Mouse (Mus musculus) T-helper 2 cell (primary cell): ENCODE results near the gene Tssk4.

Experiments
- in situ Hi-C: fragments of 300-600 bp; cut with MboI, MseI; formaldehyde crosslinking; loops from one replicate; pipeline ENCODE4 v1.15.1; 2025; ENCODE audit warnings: high pct_unique_total_duplicates

The Tssk4 gene

DNA sequence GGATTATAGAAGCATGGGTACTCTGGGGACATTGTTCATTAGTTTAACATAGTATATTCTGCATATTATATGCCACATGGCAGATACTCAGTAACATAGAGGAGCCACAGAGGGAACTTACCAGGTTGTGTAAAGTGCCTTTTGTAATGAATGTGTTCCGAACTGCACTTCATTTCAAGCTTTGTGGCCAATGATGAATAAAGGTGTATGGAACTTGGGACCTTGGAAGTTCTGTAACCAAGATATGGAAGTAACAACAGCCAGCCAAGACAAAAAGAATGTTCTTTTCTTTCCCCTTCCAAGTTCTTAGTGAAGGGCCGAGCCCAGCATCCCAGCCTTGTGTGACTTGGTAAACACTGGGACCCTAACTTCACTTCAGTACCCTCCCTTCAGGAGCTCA is at the start of gene Tssk4:
TSS of gene Tssk4 (plus strand) at position 301 of the 400 bp plus-strand sequence.
- in situ Hi-C loops = no loop called here

- in situ Hi-C loops = loop anchor here (5.0 kb wide), 1 partner anchor 34 kb away; the partner anchor contains the start of genes Gm49378 and Ipo4
Observed at GRCm38 (mm10) chr14:55603271-55603632, 46.7 kb upstream of the Tssk4 start, which contains the start of gene Irf9. Gene Irf9, plus strand, starts transcription at chr14:55603571.

DNA sequence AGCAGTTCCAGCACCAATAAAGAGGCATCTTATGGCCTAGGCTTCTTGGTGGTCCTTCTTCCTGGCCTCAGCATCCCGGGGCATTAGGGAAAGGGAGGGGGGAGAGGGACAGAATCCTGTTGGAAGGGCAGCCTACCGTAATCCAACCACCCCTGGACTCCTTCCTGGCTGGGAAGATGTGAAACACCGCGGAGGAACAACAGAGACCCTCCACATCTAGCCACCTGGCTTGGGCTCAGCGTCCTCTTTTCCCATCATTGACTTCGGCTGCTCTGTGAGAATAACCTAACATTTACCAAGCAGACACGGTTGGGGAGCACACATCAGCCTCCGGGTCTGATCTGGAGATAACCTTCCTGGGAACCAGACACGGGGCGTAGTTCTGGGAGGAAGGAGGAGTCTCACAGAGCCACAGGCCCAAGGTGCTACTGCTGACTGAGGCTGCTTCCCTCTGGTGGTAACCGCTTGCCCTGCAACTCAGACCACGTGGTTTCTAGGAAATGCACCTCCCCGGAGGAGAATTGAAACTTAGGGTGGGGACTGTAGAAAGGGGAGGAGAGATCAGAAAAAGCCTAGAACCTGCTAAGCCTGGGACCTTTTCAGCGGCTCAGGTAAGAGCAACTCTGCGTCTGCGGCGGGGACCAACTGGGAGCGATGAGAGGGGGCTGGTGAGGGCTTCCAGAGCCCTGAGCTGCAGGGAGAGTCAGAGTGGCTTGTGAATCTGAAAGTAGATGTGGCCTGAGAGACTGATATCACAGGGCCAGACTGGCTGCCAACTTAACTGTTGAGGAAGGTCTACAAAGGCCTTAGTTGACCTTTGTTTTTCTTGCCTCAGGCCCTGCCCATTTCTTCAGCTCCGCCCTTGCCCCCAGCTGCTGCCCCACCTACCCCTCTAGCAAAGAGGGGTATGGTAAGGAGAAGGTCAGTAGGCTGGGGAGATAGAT is 46.1 kb upstream of the Tssk4 start:
- in situ Hi-C loops = loop anchor here (5.0 kb wide), 1 partner anchor 33 kb away; the partner anchor contains the start of genes Gm49378 and Ipo4

DNA sequence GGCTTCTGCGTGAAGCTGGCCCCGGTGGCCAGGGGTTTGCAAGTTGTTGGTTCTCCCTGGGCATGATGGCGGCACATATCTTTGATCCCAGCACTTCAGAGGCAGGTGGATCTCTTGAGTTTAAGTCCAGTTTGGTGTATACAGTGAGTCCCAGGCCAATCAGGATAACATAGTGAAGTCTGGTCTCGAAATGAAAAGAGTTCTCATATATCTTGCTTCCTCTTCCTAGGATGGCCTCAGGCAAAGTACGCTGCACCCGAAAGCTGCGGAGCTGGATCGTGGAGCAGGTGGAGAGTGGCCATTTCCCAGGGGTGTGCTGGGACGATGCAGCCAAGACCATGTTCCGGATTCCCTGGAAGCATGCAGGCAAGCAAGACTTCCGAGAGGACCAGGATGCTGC is 45.2 kb upstream of the Tssk4 start:
- in situ Hi-C loops = loop anchor here (5.0 kb wide), 1 partner anchor 32 kb away; the partner anchor contains the start of genes Gm49378 and Ipo4

DNA sequence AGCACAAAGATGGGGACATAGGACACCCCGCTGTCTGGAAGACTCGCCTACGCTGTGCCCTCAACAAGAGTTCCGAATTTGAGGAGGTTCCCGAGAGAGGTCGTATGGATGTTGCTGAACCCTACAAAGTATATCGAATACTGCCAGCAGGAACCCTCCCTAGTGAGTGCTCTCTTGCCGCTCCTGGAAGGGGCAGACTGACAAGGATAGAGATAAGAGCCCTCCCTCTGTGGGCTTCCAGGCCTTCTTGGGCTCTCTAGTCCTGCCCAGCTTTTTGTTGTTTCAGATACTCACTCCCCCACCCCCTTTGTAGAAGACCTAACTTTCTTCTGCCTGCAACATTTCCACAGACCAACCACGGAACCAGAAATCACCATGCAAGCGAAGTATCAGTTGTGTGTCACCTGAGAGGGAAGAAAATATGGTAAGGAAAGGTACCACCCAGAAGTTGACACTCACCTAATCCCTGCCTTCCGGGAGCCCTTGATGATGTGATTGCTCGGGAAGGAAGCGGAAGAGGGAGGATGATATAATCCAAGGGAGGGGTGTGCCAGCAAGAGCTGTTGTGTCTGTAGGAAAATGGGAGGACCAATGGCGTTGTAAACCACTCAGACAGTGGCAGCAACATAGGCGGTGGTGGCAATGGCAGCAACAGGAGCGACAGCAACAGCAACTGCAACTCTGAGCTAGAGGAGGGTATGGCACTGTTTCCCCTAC is 44.1 kb upstream of the Tssk4 start:
- in situ Hi-C loops = no loop called here

GRCm38 (mm10) chr14:55608339-55608738 is 41.6 kb upstream of the Tssk4 start:
- in situ Hi-C loops = no loop called here

GRCm38 (mm10) chr14:55613346-55613745 is 36.6 kb upstream of the Tssk4 start:
- in situ Hi-C loops = loop anchor here (5.0 kb wide), 1 partner anchor 49 kb away; the partner anchor contains the start of gene Mdp1

- in situ Hi-C loops = loop anchor here (5.0 kb wide), 1 partner anchor 48 kb away; the partner anchor contains the start of gene Mdp1
Observed at GRCm38 (mm10) chr14:55614565-55615178, 35.3 kb upstream of the Tssk4 start.

- in situ Hi-C loops = no loop called here
Observed at GRCm38 (mm10) chr14:55615876-55616275, 34.1 kb upstream of the Tssk4 start.

DNA sequence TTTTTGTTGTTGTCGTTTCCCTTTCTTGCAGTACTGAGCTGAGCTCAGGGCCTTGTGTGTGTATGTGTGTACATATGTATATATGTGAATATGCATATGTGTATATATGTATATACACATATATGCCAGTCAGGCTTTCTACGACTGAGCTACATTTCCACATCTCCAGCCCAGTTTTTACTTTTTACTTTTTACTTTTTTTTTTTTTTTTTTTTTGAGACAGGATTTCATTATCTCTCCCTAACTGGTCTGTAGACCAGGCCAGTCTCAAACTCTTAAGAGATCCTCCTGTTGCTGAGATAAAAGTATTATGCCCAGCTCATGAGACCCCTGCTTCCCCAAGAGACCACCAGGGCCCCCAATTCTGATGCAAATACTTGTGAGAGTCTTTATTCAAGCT is 33.1 kb upstream of the Tssk4 start:
- in situ Hi-C loops = no loop called here

DNA sequence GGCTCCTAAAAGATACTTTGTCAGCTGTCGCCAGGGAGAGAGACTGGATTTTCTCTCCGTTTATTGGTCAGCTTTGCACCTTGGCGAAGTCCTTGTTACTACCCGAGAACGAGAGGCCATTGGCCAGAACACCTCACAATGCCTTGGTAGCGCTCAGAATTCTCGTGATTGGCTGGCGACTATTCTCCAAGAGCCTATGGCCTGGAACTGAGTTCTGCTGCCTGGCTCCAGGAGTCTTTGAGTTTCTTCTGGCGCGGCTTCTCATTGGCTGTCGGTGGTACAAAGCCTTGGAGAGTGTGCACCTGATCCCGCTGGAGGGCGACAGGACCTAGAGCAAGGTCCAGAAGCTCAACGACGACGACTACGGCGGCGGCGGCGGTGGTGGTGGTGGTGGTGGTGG is 32.2 kb upstream of the Tssk4 start, which contains the start of gene Rec8:
TSS of gene Rec8 (plus strand) at position 216 of the 400 bp plus-strand sequence.
- in situ Hi-C loops = no loop called here

DNA sequence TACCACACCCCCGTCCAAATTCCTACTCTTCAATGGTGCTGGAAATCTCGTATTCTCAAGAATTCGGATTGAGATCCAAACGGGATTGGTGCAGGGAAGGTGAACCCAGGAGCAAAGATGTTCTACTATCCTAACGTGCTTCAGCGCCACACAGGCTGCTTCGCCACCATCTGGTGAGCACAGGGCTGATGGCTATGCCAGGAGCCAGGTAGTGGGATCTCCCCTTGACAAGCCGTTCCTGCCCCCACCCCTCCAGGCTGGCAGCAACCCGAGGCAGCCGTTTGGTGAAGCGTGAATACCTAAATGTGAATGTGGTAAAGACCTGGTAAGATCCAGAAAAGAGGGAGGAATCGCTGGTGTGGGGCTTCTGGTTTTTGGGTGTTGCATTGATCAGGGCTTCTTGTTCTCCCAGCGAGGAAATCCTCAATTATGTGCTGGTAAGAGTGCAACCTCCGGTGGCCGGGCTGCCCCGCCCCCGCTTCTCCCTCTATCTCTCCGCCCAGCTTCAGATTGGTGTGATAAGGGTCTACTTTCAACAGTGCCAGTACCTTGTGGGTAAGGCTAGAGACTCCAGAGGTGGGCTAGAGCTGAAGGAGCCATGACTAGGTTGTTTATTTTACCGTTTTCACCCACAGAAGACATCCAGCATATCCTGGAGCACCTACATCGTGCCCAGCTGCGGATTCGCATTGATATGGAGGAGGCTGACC is 31.3 kb upstream of the Tssk4 start:
- in situ Hi-C loops = no loop called here

DNA sequence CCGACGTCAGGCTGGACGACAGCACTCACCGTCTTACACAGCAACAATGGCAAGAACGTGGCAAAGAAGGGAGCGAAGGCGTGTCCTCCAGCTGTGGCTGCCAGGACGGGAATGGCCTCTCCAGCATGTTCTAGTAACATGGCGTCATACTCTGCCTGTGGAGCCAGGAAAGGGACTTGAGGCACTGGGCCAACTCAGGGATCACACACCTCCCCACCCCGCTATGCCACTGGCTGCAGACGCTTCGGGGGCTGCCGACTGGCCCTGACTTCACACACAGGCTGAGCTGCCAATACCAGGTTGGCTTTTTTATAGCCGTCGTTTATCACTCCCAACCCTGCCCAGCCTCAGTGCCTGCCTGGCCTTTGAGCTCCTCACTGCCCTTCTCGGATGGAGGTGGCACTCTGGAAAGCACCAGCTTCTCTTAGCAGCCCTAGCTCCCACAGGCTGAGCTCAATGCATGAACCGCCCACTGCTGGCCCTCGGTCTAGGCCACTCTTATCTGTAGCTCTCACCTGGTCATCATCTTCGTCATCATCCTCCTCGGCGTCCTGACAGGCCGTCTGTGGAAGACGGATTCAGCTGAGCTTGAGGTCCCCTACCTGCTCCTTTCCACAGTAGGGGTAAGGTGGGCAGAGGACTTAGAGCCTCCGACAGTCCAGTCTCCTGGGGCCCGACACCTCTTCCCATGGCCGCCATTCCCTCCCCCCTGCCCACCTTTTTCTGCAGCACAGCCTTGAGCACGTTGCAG is 21.7 kb upstream of the Tssk4 start:
- in situ Hi-C loops = loop anchor here (10.0 kb wide), 1 partner anchor 63 kb away; the partner anchor contains the start of genes A730061H03Rik and Dcaf11

GRCm38 (mm10) chr14:55629312-55629711 is 20.7 kb upstream of the Tssk4 start:
- in situ Hi-C loops = loop anchor here (10.0 kb wide), 1 partner anchor 65 kb away; the partner anchor contains the start of genes A730061H03Rik and Dcaf11

DNA sequence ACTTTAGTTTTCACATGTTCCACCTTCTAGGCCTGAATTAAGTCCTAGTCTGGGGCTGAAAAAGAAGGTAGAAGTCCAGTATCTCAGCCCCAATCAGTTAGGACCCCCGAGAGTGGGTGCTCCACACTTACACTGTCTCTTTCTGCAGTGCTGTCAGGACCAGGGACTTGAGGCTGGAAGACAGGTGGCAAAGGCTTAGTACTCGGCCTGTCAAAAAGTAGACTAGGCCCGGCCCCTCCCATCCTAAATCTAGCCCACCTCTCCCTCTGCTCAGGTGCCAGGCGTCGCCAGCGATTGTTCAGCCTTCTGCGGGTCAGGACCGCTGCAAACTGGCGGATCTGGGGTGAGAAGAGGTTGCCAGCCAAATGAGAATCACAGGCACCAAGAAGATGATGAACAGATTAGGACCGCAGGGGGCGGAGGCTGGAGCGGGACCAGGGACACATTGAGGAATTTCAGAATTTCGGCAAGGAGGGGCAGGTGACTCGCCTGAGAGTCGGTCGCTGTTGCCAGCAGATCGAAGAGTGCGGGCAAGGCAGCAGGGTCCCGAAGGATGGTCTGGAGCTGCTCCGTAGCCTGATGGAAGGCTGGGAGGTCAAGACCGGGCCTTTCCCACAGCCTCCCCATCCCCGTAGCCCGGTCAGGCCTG is 15.0 kb upstream of the Tssk4 start:
- in situ Hi-C loops = loop anchor here (5.0 kb wide), 1 partner anchor 33 kb away; the partner anchor contains the start of gene Irf9

DNA sequence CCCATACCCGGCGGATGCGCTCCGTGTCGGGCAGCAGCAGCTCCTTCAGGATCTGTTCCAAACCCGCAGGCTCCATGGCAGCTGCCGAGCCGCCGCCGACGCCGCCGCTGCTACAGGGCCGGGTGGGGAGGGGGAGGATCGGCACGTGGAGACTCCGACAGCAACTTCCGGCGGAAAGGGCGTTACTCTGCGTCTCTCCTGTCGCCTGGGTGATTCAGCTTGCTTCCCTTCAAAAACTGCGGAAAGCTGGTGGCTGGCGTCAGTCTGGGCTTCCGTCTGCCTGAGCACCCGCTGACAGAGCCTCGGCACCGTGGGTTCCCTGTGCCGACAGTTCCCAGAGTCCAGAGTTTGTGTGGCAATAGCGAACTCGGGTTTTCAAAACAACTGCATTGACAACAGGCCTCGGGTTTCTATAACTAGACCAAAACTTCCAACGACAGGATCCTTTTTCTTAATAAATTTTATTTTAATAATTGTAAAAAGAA is 14.4 kb upstream of the Tssk4 start, which contains the start of gene Ipo4:
TSS of gene Ipo4 (minus strand) at position 435 of the 485 bp plus-strand sequence.
- in situ Hi-C loops = loop anchor here (5.0 kb wide), 1 partner anchor 33 kb away; the partner anchor contains the start of gene Irf9

DNA sequence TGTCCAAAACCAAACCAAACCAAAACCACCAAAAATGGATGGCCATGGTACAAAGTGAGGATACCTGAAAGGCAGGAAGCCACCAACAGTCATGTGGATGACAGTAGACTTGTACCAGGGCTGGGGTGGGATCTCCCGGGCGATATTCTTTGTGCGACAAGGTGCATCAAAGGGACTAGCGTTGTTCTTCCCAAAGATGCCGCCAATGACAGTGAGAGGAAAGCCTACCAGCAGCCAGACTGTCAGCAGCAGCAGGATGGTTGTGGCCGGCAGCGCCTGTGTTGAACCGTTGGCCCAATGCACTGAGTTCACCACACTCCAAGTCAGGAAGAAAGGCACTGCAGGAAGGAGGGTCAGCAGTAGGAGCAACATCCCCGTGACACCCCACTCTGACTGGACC is 12.2 kb upstream of the Tssk4 start, which contains the start of gene Gm49378:
TSS of gene Gm49378 (minus strand) at position 101 of the 400 bp plus-strand sequence.
- in situ Hi-C loops = loop anchor here (5.0 kb wide), 1 partner anchor 35 kb away; the partner anchor contains the start of gene Irf9

DNA sequence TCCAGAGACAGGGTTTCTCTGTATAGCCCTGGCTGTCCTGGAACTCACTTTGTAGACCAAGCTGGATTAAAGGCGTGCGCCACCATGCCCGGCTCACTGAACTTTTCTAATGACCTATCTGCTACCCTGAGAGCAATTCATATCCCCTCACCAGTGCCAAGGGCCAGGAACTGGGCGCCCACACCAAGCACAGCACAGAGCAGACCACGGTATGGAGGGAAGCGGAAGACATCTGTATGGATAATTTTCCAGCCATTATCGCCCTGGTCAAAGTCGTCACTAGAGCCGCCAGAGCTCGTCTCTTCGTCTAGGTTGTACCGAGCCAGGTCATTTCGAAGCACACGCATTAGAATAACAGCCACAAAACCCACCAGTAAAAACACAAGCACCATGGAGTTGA is 9.2 kb upstream of the Tssk4 start:
- in situ Hi-C loops = no loop called here

DNA sequence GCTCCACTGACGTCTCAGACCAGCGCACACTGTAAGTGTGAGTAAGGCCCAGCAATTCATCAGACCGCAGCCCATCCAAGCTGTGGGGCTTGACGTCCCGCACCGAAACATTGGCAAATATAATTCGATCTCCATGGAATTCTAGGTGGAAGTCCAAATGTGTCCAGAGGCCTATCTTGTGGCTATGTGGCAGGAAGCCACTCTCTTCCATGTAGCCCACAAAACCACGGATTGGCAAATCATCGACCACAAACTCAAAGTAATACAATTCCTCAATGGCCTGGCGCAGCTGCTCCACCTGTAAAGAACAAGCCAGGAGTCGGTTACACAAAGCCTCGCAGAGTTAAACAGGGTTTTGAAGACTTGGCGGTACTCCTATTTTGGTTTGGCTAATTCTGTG is 8.7 kb upstream of the Tssk4 start:
- in situ Hi-C loops = no loop called here
